Mouse (Mus musculus) gonadal fat pad, adult 2 months (tissue): Measurements from ENCODE around the gene Slc43a2. TPM values are rescaled to one million over a fixed set of nuclear protein-coding genes. Genes with fewer than 3 reads are reported as not detected.

ENCODE experiments used
- DNase-seq: peaks from one replicate; pipeline ENCODE4 v3.0.0-alpha.2; 2012; ENCODE audit warnings: low read depth
- polyA plus RNA-seq: library from polyadenylated mRNA; depleted of rRNA; stranded (reverse); fragments of >200 nt; gene quantifications from 2 replicates; pipeline ENCODE4 v1.2.3, GENCODE M21; 2012; rRNA removed

The Slc43a2 gene
- polyA plus RNA-seq = 18.5 and 23.8 TPM in 2 replicates

GRCm38 (mm10) chr11:75531469-75532242, at the start of gene Slc43a2:
Slc43a2 (plus strand) TSS chr11:75531694.
- DNase-seq = no peak

DNA sequence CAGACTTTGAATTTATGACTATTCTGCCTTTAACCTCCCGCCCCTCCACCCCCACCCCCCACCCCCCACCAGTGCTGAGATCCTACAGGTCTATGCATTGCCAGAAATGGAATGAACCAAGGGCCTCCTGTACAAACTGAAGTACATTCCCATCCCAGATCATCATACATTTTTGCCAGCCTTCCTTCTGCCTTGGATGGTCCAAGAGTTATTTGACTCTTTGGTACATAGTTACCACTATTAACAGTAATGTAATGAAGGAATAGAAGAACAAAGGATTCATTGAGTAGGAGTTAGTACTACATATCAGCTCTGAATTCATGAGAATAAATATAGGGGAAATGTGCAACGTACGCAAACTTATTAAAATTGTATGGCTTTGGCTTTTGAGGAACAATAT, 45.3 kb upstream of the Slc43a2 start:
- peak; percentile 38 for DNase-seq

DNA sequence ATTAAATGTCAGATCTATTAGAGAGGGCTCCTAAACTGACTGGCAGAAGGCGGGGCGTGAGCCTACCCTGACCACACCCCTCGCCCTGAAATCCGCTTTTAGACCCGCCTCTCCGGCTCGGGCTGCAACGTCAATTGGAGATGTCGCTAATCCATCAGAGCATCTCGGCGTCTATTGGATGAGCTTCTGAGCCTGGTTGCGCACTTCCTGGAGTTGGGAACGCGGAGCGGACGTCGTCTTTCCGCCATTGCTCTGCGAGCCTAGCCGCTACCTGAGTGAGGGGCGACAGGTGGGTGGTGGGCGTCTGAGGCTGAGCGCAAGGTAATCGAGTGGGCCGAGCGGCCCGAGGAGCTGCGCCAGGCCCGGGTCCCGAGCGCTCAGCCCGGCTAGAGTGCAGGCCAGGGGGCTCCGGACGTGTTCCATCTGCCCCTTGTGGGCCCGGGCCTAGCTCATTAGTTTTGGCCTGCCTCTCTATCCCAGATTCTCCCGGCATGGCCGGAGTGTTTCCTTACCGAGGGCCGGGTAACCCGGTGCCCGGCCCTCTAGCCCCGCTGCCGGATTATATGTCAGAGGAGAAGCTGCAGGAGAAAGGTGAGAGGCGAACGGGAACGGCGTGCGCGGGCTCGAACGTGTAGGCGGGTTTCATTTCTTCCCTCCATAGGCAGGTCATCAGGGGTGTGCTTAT, 44.8 kb upstream of the Slc43a2 start, which contains the start of gene Prpf8:
Prpf8 (plus strand) TSS at position 216 of the 685 bp plus-strand sequence.
- DNase-seq = no peak

- no peak for DNase-seq
Observed at GRCm38 (mm10) chr11:75487496-75487895, 44.0 kb upstream of the Slc43a2 start.

DNA sequence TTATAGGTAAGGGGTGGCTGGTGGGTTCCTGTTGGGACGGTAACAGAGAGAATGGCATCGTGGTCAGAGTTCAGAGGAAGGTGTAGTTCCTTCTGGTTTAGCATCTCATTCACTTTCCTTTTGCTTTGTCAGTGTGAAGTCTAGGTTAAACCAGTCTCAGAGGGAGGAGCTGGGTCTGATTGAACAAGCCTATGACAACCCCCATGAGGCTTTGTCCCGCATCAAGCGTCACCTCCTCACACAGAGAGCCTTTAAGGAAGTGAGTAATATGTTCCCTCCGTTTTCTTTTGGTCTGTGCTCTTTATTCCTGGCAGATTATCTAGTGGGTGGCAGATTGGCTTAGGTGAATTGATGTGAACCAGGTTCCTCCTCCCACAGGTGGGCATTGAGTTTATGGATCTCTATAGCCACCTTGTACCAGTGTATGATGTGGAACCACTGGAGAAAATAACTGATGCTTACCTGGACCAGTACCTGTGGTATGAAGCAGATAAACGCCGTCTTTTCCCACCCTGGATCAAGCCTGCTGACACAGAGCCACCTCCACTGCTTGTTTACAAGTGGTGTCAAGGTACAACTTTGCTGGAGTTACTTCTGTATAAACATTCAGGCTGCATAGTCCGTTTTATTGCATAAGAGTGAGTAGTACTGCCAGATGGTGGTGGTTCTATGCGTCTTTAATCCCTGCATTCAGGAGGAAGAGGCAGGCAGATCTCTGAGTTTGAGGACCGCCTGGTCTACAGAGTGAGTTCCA, 37.0 kb upstream of the Slc43a2 start:
- DNase-seq = no peak

DNA sequence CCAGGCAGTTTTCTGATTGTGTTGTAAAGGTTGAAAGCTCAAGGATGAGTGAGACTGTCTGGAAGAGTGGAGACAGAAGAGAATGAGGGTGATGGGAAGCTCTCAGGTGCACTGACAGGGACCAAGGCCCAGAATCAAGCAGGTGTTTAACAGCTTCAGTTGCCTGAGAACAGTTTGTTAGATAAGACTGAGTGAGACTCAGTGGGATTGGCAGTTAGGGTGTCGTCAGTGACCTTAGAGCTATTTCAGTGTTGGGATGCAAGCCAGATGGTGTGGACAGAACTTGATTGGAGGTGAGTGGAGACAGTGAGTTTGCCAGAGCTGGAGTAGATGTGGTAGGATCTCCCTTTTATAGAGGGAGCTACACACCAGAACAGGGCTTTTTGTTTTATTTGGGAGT, 33.4 kb upstream of the Slc43a2 start:
- DNase-seq = no peak

DNA sequence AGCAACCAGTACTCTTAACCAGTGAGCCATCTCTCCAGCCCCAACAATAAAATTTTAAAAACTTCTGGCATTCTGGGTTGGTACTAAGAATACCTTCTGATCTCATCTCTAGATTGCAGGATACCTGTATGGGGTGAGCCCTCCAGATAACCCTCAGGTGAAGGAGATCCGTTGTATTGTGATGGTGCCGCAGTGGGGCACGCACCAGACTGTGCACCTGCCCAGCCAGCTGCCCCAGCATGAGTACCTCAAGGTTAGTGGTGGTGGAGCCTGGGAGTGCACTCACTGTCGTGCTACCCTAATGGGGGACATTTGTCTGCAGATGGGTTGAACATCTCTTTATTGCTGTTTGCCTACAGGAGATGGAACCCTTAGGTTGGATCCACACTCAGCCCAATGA, 23.3 kb upstream of the Slc43a2 start:
- DNase-seq = no peak

GRCm38 (mm10) chr11:75508904-75509303, 22.6 kb upstream of the Slc43a2 start:
- no peak for DNase-seq

GRCm38 (mm10) chr11:75509741-75510626, 21.5 kb upstream of the Slc43a2 start, which contains the start of gene Rilp:
Rilp (plus strand) TSS chr11:75510094.
- DNase-seq = no peak

DNA sequence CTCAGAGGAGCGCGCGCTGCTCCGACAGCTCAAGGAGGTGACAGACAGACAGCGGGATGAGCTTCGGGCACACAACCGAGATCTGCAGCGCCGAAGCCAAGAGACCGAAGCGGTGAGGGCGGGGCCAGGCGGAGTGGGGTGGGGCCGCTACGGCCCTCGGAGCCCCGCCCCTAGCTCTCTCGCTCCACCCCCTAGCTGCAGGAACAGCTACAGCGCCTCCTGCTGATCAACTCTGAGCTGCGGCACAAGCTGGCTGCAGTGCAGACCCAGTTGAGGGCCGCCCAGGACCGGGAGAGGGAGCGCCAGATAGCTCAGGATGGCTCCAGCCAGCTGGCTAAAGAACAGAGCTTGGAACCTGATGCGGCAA, 20.9 kb upstream of the Slc43a2 start:
- no peak for DNase-seq

- no peak for DNase-seq
Observed at GRCm38 (mm10) chr11:75511213-75511612, 20.3 kb upstream of the Slc43a2 start.

DNA sequence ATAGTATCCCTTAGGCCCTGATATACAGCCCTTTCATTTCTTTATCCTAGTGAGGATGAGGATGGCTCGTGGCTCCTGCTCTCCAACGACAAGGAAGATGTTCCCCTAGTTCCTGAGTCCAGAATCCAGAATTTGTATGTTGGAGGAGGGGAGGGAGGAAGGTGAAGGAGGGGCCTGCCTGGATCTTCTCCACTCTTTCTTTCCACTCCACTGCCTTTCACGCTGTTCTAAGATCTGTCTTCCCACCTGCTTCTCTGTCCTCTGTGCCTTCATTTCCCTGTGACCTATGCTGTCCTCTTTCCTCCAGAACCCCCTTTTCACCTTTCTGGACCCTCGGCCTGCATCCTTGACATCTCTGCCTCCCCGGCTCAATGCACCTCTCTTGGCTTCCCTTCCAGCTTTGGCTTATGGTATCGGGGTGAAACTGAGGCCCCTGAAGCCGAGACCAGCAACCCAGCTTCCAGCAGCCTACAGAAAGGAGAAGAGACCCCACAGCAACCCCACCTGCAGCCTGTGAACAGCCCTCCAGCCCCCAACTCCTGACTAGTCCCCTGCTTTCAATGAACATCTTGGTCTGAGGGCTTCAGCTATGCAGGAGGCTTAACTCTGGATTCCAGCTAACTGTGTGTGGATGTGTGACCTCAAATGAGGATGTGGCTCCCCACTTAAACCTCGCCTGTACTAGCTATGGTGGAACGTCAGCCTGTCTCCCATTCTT, 19.0 kb upstream of the Slc43a2 start:
- DNase-seq = no peak

- no peak for DNase-seq
Observed at GRCm38 (mm10) chr11:75513336-75513735, 18.2 kb upstream of the Slc43a2 start, which contains the start of gene Scarf1. Scarf1 (plus strand) TSS chr11:75513540.

- no peak for DNase-seq
Observed at GRCm38 (mm10) chr11:75515186-75515585, 16.3 kb upstream of the Slc43a2 start.

DNA sequence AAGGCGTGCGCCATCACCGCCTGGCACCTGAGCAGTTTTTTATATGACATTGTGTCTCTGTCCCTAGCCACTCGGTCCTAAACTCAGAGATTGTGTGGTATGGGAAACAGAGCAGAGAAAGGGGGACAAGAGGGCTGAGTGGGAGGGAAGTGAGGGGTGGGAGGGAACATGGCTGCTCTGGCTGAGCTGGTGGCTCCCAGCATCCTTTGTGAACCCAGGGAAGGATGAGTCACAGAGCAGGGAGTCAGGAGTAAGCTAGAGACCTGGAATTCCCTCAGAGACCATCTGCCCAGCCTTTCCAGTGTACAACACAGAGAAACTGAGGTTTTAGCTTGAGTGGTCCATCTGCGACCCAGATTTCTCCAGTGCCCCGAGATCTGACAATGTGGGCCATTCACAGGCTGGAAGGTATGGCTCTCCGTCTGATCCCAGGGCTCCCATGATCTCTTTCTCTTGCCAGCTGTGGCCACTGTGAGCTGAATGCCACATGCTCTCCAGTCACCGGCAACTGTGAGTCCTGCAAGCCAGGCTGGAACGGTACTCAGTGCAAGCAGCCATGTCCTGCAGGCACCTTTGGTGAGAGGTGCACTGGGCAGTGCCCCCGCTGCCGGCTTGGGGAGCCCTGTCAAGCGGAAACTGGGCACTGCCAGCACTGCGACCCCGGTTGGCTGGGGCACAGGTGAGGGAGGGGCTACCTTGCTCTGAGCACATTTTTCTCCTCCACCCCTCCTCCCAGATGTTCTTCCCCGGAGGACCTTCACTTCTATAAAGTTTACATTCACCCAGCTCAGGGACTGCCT, 11.5 kb upstream of the Slc43a2 start:
- no peak for DNase-seq

- no peak for DNase-seq
Observed at GRCm38 (mm10) chr11:75521609-75522008, 9.9 kb upstream of the Slc43a2 start.

DNA sequence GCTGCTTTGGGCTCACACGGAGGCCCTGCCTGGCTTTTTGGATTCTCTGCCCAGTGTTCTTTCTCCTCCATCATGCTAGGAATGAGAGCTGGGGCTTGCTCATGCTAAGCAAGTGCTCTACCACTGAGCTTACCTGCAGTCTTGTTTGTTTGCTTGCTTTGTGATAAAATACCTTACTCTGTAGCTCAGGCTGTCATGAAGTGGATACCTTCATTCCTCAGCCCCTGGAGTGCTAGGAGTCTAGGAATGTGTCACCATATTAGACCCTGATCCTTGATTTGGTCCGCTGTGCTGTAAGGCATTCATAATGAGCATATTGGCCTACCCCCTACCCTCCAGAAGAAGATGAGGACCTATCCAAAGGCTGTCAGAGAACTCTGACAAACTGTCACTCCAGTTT, 8.7 kb upstream of the Slc43a2 start:
- DNase-seq = no peak

DNA sequence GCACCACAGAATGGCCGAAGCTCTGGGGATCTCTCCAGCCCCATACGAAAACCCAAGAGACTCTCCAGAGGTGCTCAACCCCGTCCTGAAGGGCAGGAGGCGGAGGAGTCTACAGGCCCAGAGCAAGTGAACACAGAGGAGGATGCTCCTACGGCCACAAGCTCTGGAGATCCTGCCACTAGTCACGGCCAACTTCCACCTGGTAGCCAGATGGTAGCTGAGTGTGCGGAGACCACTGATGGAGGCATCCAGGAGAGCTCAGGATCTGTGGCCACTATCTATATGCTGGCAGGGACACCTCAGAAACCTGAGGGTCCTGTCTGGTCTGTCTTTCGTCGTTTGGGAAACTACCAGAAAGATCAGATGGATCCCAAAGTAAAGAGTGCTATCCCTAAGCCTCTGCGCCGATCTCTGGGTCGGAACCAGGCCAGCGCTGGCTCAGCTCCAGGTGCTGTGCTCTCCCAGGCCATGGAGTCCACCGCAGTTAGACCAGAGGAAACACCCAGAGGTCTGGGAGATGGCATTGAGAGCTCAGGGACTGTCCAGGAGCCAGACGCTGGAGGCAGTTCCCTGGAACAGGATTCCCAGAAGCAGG, 5.9 kb upstream of the Slc43a2 start:
- DNase-seq = no peak

DNA sequence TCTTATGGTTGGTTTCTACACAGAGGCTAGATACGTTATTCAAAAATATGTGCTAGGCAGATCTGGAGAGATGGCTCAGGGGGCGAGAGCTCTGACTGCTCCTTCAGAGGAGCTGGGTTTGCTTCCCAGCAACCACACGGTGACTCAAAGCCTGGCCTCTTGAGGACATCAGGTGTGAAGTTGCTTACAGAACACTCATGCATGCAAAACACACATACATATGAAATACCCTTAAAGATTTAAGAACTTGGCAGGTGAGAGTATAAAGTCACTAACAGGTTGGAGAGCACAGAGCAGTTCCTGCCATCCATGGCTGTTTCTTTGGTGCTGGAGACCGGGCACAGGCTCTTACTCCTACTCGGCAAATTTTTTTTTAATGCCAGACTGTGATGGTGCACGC, 4.6 kb upstream of the Slc43a2 start:
- DNase-seq = no peak
